9 mouse cellular contexts compared by ENCODE assay signal in genomic region chr1:152290768-152291167, GRCm38 (mm10).
DNase-seq lines count a peak whose midpoint lies in the region; ATAC-seq and TF ChIP-seq lines count a peak whose summit lies in the region.
"Had no signal": no experiment of that assay in that cellular context is flagged by ENCODE, and none has a peak within 500 bp of the region (broad histone marks: within the 10 kb centered on the region; RNA-seq: fewer than 3 reads in every experiment).

No protein-coding gene starts in this region.

- no peak for ATAC-seq in embryonic facial prominence, embryonic 15.5 days (ENCODE audit: insufficient number of reproducible peaks, low FRiP score, low TSS enrichment, low read depth)
- peak; percentile 44; the same call in 1 of the 2 replicates for ATAC-seq in heart, postnatal 0 days (ENCODE audit: insufficient read depth, low read depth)
- peak; percentile 78 for ATAC-seq in lung, embryonic 14.5 days (ENCODE audit: insufficient read depth)

- H3K36me3 ChIP-seq in MEL (ENCODE audit: control insufficient read depth in 1 of 2, insufficient read depth in 2 of 2, low read length in 2 of 2), result no peaks in the 10 kb centered on the region
- no peaks in the 10 kb centered on the region for H3K36me3 ChIP-seq in embryonic facial prominence, embryonic 15.5 days
- no peaks in the 10 kb centered on the region for H3K36me3 ChIP-seq in heart, postnatal 0 days (replicated peaks; ENCODE audit: control insufficient read depth, insufficient read depth, low read length)
- H3K36me3 ChIP-seq in lung, embryonic 14.5 days (ENCODE audit: insufficient read depth), result no peaks in the 10 kb centered on the region

- no peak overlapping the region for H3K4me3 ChIP-seq in MEL (ENCODE audit: control insufficient read depth in 1 of 2, insufficient read depth in 1 of 2, low read depth in 2 of 2, low read length in 2 of 2)
- no peak overlapping the region for H3K4me3 ChIP-seq in bone marrow macrophage, adult 2 months (ENCODE audit: insufficient read depth, low read length)
- H3K4me3 ChIP-seq in embryonic facial prominence, embryonic 15.5 days (replicated peaks), result no peak overlapping the region
- H3K4me3 ChIP-seq in heart, postnatal 0 days (ENCODE audit: low read depth, low read length), result 0 out of 2 replicates have a peak overlapping the region, but pooled peaks have one; percentile 18
- peak overlapping the region; percentile 15; the same call in 1 of the 2 replicates for H3K4me3 ChIP-seq in lung, embryonic 14.5 days (ENCODE audit: low read depth, low read length)

- peak; percentile 54 for DNase-seq in MEL (ENCODE audit: low read depth, low spot score)
- peak; percentile 71 for DNase-seq in heart, postnatal 0 days (ENCODE audit: low spot score)
- peak; percentile 35 to 82 for DNase-seq in layer of hippocampus, adult 18-20 months (ENCODE audit: low spot score in 2 of 2)
- peak; percentile 84 for DNase-seq in lung, embryonic 14.5 days
- DNase-seq in right cerebral cortex, adult 18-20 months, result peak; percentile 77
- DNase-seq in urinary bladder, postnatal 4 days (ENCODE audit: low spot score in 2 of 2), result peak; percentile 59 to 81

- H3K4me1 ChIP-seq in MEL (ENCODE audit: control insufficient read depth in 1 of 2, insufficient read depth in 2 of 2, low read length in 2 of 2), result no peaks in the 10 kb centered on the region
- peaks cover 22% of the 10 kb centered on the region for H3K4me1 ChIP-seq in bone marrow macrophage, adult 2 months (ENCODE audit: control insufficient read depth, insufficient read depth, low read length)
- peaks cover 7% of the 10 kb centered on the region for H3K4me1 ChIP-seq in embryonic facial prominence, embryonic 15.5 days
- H3K4me1 ChIP-seq in heart, postnatal 0 days (ENCODE audit: control insufficient read depth, insufficient read depth), result 0 out of 2 replicates have a peak, but pooled peaks cover 5% of the 10 kb centered on the region
- no peaks in the 10 kb centered on the region for H3K4me1 ChIP-seq in lung, embryonic 14.5 days (ENCODE audit: insufficient read depth)

- H3K79me2 ChIP-seq in MEL (ENCODE audit: control insufficient read depth, insufficient read depth, low read length, poor library complexity), result no peaks in the 10 kb centered on the region

- H3K27me3 ChIP-seq in MEL (ENCODE audit: control insufficient read depth in 1 of 2, insufficient read depth in 2 of 2, low read length in 2 of 2), result peaks cover 0 to 2% of the 10 kb centered on the region in 2 experiments; a peak in 3 of 4 replicates
- no peaks in the 10 kb centered on the region for H3K27me3 ChIP-seq in embryonic facial prominence, embryonic 15.5 days
- H3K27me3 ChIP-seq in heart, postnatal 0 days (ENCODE audit: control insufficient read depth, insufficient read depth, low read length), result no peaks in the 10 kb centered on the region
- H3K27me3 ChIP-seq in lung, embryonic 14.5 days (ENCODE audit: insufficient read depth, low read length), result no peaks in the 10 kb centered on the region

- no peak overlapping the region for H3K27ac ChIP-seq in MEL (ENCODE audit: control insufficient read depth, low read depth, low read length)
- no peak overlapping the region for H3K27ac ChIP-seq in bone marrow macrophage, adult 2 months (ENCODE audit: insufficient read depth, low read depth, low read length)
- no peak overlapping the region for H3K27ac ChIP-seq in embryonic facial prominence, embryonic 15.5 days (replicated peaks)
- no peak overlapping the region for H3K27ac ChIP-seq in heart, postnatal 0 days (ENCODE audit: low read depth)
- H3K27ac ChIP-seq in lung, embryonic 14.5 days (ENCODE audit: low read depth), result no peak overlapping the region
- H3K27ac ChIP-seq: macrophage had no signal

- TF ChIP-seq RAD21 in MEL (IDR thresholded peaks at IDR 0.05; ENCODE audit: low read depth, low read length), result peak; percentile 69

- 43% methylated on average over 7 of the region's 7 CpGs for WGBS in embryonic facial prominence, embryonic 15.5 days
- 20% methylated on average over 7 of the region's 7 CpGs for WGBS in heart, postnatal 0 days
- 30% methylated on average over 7 of the region's 7 CpGs for WGBS in lung, embryonic 14.5 days

- TF ChIP-seq CTCF in MEL (IDR thresholded peaks at IDR 0.05 in 2 of 3, conservative IDR thresholded peaks at IDR 0.05 in 1 of 3; ENCODE audit: control insufficient read depth in 1 of 3, insufficient read depth in 1 of 3, low read depth in 2 of 3, low read length in 3 of 3, poor library complexity in 1 of 3, severe bottlenecking in 1 of 3), result peak; percentile 76 to 82 (median 79)
- peak; percentile 89 for TF ChIP-seq CTCF in bone marrow macrophage, adult 2 months (IDR thresholded peaks at IDR 0.05; ENCODE audit: low read depth, low read length)
- peak; percentile 82 for TF ChIP-seq CTCF in heart, postnatal 0 days (IDR thresholded peaks at IDR 0.05; ENCODE audit: low read depth)
- peak; percentile 89 for TF ChIP-seq CTCF in lung, embryonic 14.5 days (IDR thresholded peaks at IDR 0.05; ENCODE audit: low read depth)

- no peaks in the 10 kb centered on the region for H3K9me3 ChIP-seq in MEL (replicated peaks; ENCODE audit: insufficient read depth, low read length)
- H3K9me3 ChIP-seq in embryonic facial prominence, embryonic 15.5 days (replicated peaks), result no peaks in the 10 kb centered on the region
- H3K9me3 ChIP-seq in heart, postnatal 0 days (replicated peaks; ENCODE audit: control insufficient read depth, low read length), result no peaks in the 10 kb centered on the region
- H3K9me3 ChIP-seq in lung, embryonic 14.5 days (ENCODE audit: low read depth, low read length), result no peaks in the 10 kb centered on the region

- TF ChIP-seq EP300 in MEL (IDR thresholded peaks at IDR 0.05; ENCODE audit: low read depth in 1 of 2, low read length in 2 of 2), result no peak
- TF ChIP-seq EP300 in heart, postnatal 0 days (IDR thresholded peaks at IDR 0.05; ENCODE audit: low read depth), result no peak

- no peak overlapping the region for H3K9ac ChIP-seq in MEL (ENCODE audit: control insufficient read depth, low read depth, low read length, poor library complexity, severe bottlenecking)
- no peak overlapping the region for H3K9ac ChIP-seq in embryonic facial prominence, embryonic 15.5 days
- no peak overlapping the region for H3K9ac ChIP-seq in heart, postnatal 0 days (replicated peaks; ENCODE audit: low read depth, low read length)
- peak overlapping the region; percentile 16; the same call in 1 of the 2 replicates for H3K9ac ChIP-seq in lung, embryonic 14.5 days

- no peak for TF ChIP-seq POLR2A in MEL (IDR thresholded peaks at IDR 0.05; ENCODE audit: control insufficient read depth in 1 of 2, insufficient read depth in 1 of 2, low read depth in 1 of 2, low read length in 2 of 2, poor library complexity in 1 of 2)
- TF ChIP-seq POLR2A in bone marrow macrophage, adult 2 months (IDR thresholded peaks at IDR 0.05; ENCODE audit: borderline replicate concordance, low read depth, low read length), result no peak

- H3K4me2 ChIP-seq in embryonic facial prominence, embryonic 15.5 days (replicated peaks), result 0 out of 2 replicates have a peak overlapping the region, but pooled peaks have one; percentile 10
- H3K4me2 ChIP-seq in heart, postnatal 0 days (ENCODE audit: low read depth, low read length), result peak overlapping the region; percentile 47
- peak overlapping the region; percentile 36 for H3K4me2 ChIP-seq in lung, embryonic 14.5 days

TF ChIP-seq in MEL, 35 proteins besides CTCF, POLR2A, EP300 and RAD21:
- TF ChIP-seq TCF12 (IDR thresholded peaks at IDR 0.05; ENCODE audit: low read depth, low read length) (no peak), TBP (IDR thresholded peaks at IDR 0.05; ENCODE audit: low read depth, low read length) (no peak), ZC3H11A (IDR thresholded peaks at IDR 0.05; ENCODE audit: low read depth, low read length) (peak; percentile 51), USF2 (IDR thresholded peaks at IDR 0.05; ENCODE audit: borderline replicate concordance in 1 of 2, insufficient read depth in 1 of 2, low read depth in 1 of 2, low read length in 2 of 2) (no peak), CHD1 (IDR thresholded peaks at IDR 0.05; ENCODE audit: low read depth, low read length) (no peak), MEF2A (IDR thresholded peaks at IDR 0.05; ENCODE audit: extremely low read depth, insufficient replicate concordance, low read depth, low read length, poor library complexity, severe bottlenecking) (no peak), MAFK (IDR thresholded peaks at IDR 0.05; ENCODE audit: borderline replicate concordance, low read depth, low read length) (no peak), JUND (IDR thresholded peaks at IDR 0.05; ENCODE audit: low read depth, low read length) (no peak), GATA1 (IDR thresholded peaks at IDR 0.05; ENCODE audit: low read depth, low read length) (no peak), USF1 (IDR thresholded peaks at IDR 0.05; ENCODE audit: low read depth, low read length) (no peak), ELF1 (IDR thresholded peaks at IDR 0.05; ENCODE audit: low read depth, low read length) (no peak), UBTF (IDR thresholded peaks at IDR 0.05; ENCODE audit: borderline replicate concordance, insufficient read depth, low read depth, low read length) (no peak), POLR2AphosphoS2 (IDR thresholded peaks at IDR 0.05; ENCODE audit: low read length) (no peak), SMC3 (IDR thresholded peaks at IDR 0.05; ENCODE audit: low read depth, low read length) (peak; percentile 75), BHLHE40 (IDR thresholded peaks at IDR 0.05; ENCODE audit: borderline replicate concordance, low read depth, low read length) (no peak)

Comparison
In these comparisons a context has a peak if more than half of its experiments do, and no peak if none do; other contexts are left out.
1. H3K4me3 ChIP-seq: peak in heart, postnatal 0 days (single experiment) and lung, embryonic 14.5 days (single experiment); none in MEL (0 of 2), bone marrow macrophage, adult 2 months (single experiment) and embryonic facial prominence, embryonic 15.5 days (single experiment).
2. Peak in every context shown above with its lines, with median percentiles within 50 percentile points of each other: DNase-seq, CTCF ChIP-seq and H3K4me2 ChIP-seq.